ENCODE assay signal across 11 mouse cellular contexts in genomic region chr1:155777641-155778625, GRCm38 (mm10). TPM values are rescaled to one million over a fixed set of nuclear protein-coding genes. Genes with fewer than 3 reads are reported as not detected.
DNase-seq lines count a peak whose midpoint lies in the region; ATAC-seq lines count a peak whose summit lies in the region.
"Had no signal": no experiment of that assay in that cellular context is flagged by ENCODE, and none has a peak within 500 bp of the region (broad histone marks: within the 10 kb centered on the region; RNA-seq: fewer than 3 reads in every experiment).

No protein-coding gene starts in this region.

- H3K9ac ChIP-seq in heart, embryonic 13.5 days: no peak overlapping the region
- H3K9ac ChIP-seq: embryonic facial prominence, embryonic 12.5 days; lung, embryonic 14.5 days had no signal

- peaks cover 4% of the 10 kb centered on the region; the same call in 1 of the 2 replicates for H3K9me3 ChIP-seq in heart, embryonic 13.5 days
- H3K9me3 ChIP-seq: embryonic facial prominence, embryonic 12.5 days had no signal

- peaks cover 55% of the 10 kb centered on the region for H3K36me3 ChIP-seq in heart, embryonic 13.5 days

- H3K27ac ChIP-seq in heart, embryonic 13.5 days (replicated peaks): no peak overlapping the region
- H3K27ac ChIP-seq: embryonic facial prominence, embryonic 12.5 days had no signal

- H3K4me1 ChIP-seq in heart, embryonic 13.5 days: no peaks in the 10 kb centered on the region
- H3K4me1 ChIP-seq: embryonic facial prominence, embryonic 12.5 days had no signal

- no peak overlapping the region for H3K4me2 ChIP-seq in heart, embryonic 13.5 days
- H3K4me2 ChIP-seq: embryonic facial prominence, embryonic 12.5 days; lung, embryonic 14.5 days had no signal

- intact Hi-C loops in heart, postnatal 25 days (cut with DNase I): no loop called here

- no peak for DNase-seq in heart, postnatal 25 days (ENCODE audit: low spot score)
- peak; percentile 71 for DNase-seq in kidney, postnatal 36 days
- peak; percentile 57 for DNase-seq in retina, adult 2 months (ENCODE audit: low read depth, low spot score)
- no peak for DNase-seq in thymus, adult 18-20 months
- no peak for DNase-seq in spleen, adult 12 weeks (ENCODE audit: low spot score)
- DNase-seq: gastrocnemius, postnatal 36 days; lung, embryonic 14.5 days had no signal

- 60% methylated on average over 14 of the region's 14 CpGs for WGBS in heart, embryonic 13.5 days

- peak; percentile 50; the same call in 1 of the 2 replicates for ATAC-seq in heart, embryonic 13.5 days (ENCODE audit: extremely low read depth, insufficient number of reproducible peaks, low FRiP score, low TSS enrichment)
- ATAC-seq in hematopoietic stem cell, adult 5-6 weeks (replicated peaks in 1 of 2; ENCODE audit: insufficient read depth in 1 of 2, low FRiP score in 2 of 2, low TSS enrichment in 1 of 2, low read depth in 1 of 2, poor library complexity in 2 of 2, severe bottlenecking in 2 of 2): peak; percentile 38 to 59
- ATAC-seq in CD4-positive, CD25-positive, alpha-beta regulatory T cell, adult 4 months: no peak

- no peak overlapping the region for H3K4me3 ChIP-seq in heart, embryonic 13.5 days
- H3K4me3 ChIP-seq: embryonic facial prominence, embryonic 12.5 days had no signal

- no peaks in the 10 kb centered on the region for H3K27me3 ChIP-seq in heart, embryonic 13.5 days (replicated peaks)

RNA-seq across cellular contexts. Expression of gene Lhx4, which starts 26.4 kb away (rescaled TPM):
- polyA plus RNA-seq in heart, embryonic 13.5 days (2015; fragmentation: Nextera tagmentation; extraction: Ambion mirVana): not detected in 2 replicates
- not detected for total RNA-seq in heart, postnatal 25 days (2021)
- not detected in 2 replicates for total RNA-seq in hematopoietic stem cell, adult 5-6 weeks (2017)
- under 1 TPM in 1 of 2 experiments, not detected in 1; 0.19 TPM for polyA plus RNA-seq in CD4-positive, CD25-positive, alpha-beta regulatory T cell, adult 4 months (2017; shearing (Covaris generic))
- total RNA-seq: gastrocnemius, postnatal 36 days had no signal

RNA-seq across cellular contexts. Expression of gene Qsox1, which starts 34.8 kb away (rescaled TPM):
- 26.2 and 29.2 TPM in 2 replicates for polyA plus RNA-seq in heart, embryonic 13.5 days (2015; fragmentation: Nextera tagmentation; extraction: Ambion mirVana)
- 10 to 100 TPM; 35.3 to 41.5 TPM for total RNA-seq in heart, postnatal 25 days (2021)
- total RNA-seq in hematopoietic stem cell, adult 5-6 weeks (2017): 30.8 and 38.5 TPM in 2 replicates
- polyA plus RNA-seq in CD4-positive, CD25-positive, alpha-beta regulatory T cell, adult 4 months (2017; shearing (Covaris generic)): 10 to 100 TPM; 38.9 to 83.5 TPM

Comparison
In these comparisons a context has a peak if more than half of its experiments do, and no peak if none do; other contexts are left out.
1. DNase-seq: peak in kidney, postnatal 36 days (2 of 2) and retina, adult 2 months (single experiment); none in heart, postnatal 25 days (single experiment), thymus, adult 18-20 months (0 of 2) and spleen, adult 12 weeks (single experiment).